Mouse (Mus musculus): ENCODE results near the gene Pir. TPM values are rescaled to one million over a fixed set of nuclear protein-coding genes. Genes with fewer than 3 reads are reported as not detected.

The Pir gene
- polyA plus RNA-seq, 1 experiment = 23.0 TPM

Other genes starting within 250 kb of the Pir start
- gene Car5b, start 241.4 kb upstream of the Pir start, polyA plus RNA-seq (2012; ENCODE audit: insufficient read depth, insufficient read length, missing spikeins) = 49.9 and 54.6 TPM in 2 replicates
- 0.67 TPM in 1 of 2 replicates, not detected in the other for gene Siah1b, start 192.9 kb upstream of the Pir start, polyA plus RNA-seq (2012; ENCODE audit: insufficient read depth, insufficient read length, missing spikeins)
- not detected in 2 replicates for gene Cltrn, start 180.5 kb upstream of the Pir start, polyA plus RNA-seq (2012; ENCODE audit: insufficient read depth, insufficient read length, missing spikeins)
- 0.32 TPM in 1 of 2 replicates, not detected in the other for gene Ace2, start 130.0 kb upstream of the Pir start, polyA plus RNA-seq (2012; ENCODE audit: insufficient read depth, insufficient read length, missing spikeins)
- gene Bmx, start 11.2 kb upstream of the Pir start, polyA plus RNA-seq (2012; ENCODE audit: insufficient read depth, insufficient read length, missing spikeins) = 0.38 TPM in 1 of 2 replicates, not detected in the other
- 5.1 and 5.9 TPM in 2 replicates for gene Vegfd, start 104.0 kb downstream of the Pir start, polyA plus RNA-seq (2012; ENCODE audit: insufficient read depth, insufficient read length, missing spikeins)
- 1.3 and 2.4 TPM in 2 replicates for gene Piga, start 150.4 kb downstream of the Pir start, polyA plus RNA-seq (2012; ENCODE audit: insufficient read depth, insufficient read length, missing spikeins)
- 0.95 and 5.3 TPM in 2 replicates for gene Asb11, start 167.6 kb downstream of the Pir start, polyA plus RNA-seq (2012; ENCODE audit: insufficient read depth, insufficient read length, missing spikeins)
- gene Asb9, start 237.0 kb downstream of the Pir start, polyA plus RNA-seq (2012; ENCODE audit: insufficient read depth, insufficient read length, missing spikeins) = not detected in 2 replicates